Mouse (Mus musculus) neutrophil, adult 65 days (primary cell): ENCODE data around the gene Clspn. TPM values are rescaled to one million over a fixed set of nuclear protein-coding genes. Genes with fewer than 3 reads are reported as not detected.

Source experiments
- total RNA-seq: library from RNA; stranded (reverse); gene quantifications from 2 replicates; pipeline ENCODE4 v1.2.4, GENCODE M21; 2023

The Clspn gene
- total RNA-seq, result 29.5 and 44.7 TPM in 2 replicates

GRCm38 (mm10) chr4:126556809-126557711 is at the start of gene Clspn:
Gene Clspn, plus strand, starts transcription at chr4:126556935.

GRCm38 (mm10) chr4:126532827-126533728 is 23.7 kb upstream of the Clspn start, which contains the start of gene Ago4:
Gene Ago4, minus strand, starts transcription at chr4:126533472.

GRCm38 (mm10) chr4:126609606-126610181 is 53.0 kb downstream of the Clspn start, which contains the start of gene 5730409E04Rik:
Gene 5730409E04Rik, plus strand, starts transcription at chr4:126609818.

Other genes starting within 250 kb of the Clspn start
- gene Adprhl2, start 235.2 kb upstream of the Clspn start, total RNA-seq, result 9.6 and 15.1 TPM in 2 replicates
- not detected in 2 replicates for gene Tekt2, start 231.2 kb upstream of the Clspn start, total RNA-seq
- gene Ago3, start 127.4 kb upstream of the Clspn start, total RNA-seq, result 6.9 and 8.6 TPM in 2 replicates
- 10.7 and 11.3 TPM in 2 replicates for gene Ago1, start 88.4 kb upstream of the Clspn start, total RNA-seq
- 9.8 and 11.6 TPM in 2 replicates for gene Ago4, start 23.5 kb upstream of the Clspn start, total RNA-seq
- 0.39 and 0.47 TPM in 2 replicates for gene 5730409E04Rik, start 52.9 kb downstream of the Clspn start, total RNA-seq
- gene Psmb2, start 120.7 kb downstream of the Clspn start, total RNA-seq, result 69.3 and 73.7 TPM in 2 replicates
- not detected in 2 replicates for gene Tfap2e, start 179.3 kb downstream of the Clspn start, total RNA-seq
- 13.2 and 16.6 TPM in 2 replicates for gene Ncdn, start 196.5 kb downstream of the Clspn start, total RNA-seq
- 44.1 and 63.0 TPM in 2 replicates for gene AU040320, start 196.6 kb downstream of the Clspn start, total RNA-seq